Mouse (Mus musculus) embryonic stem cell, embryonic (primary cell): Measurements from ENCODE around the gene Mta3.

Experiments used
- CTCF ChIA-PET, 4 experiments: fragments of 300-600 bp in 2 of 4; fragments of 350-600 bp in 2 of 4; sonication (Branson Sonifier 250); formaldehyde crosslinking; loops; one replicate each; lab custom pipeline; 2022; ENCODE audit warnings: inconsistent platforms in 2 of 4; lab: Charles Lee
- POLR2A ChIA-PET, 4 experiments: fragments of 300-600 bp in 2 of 4; fragments of 350-600 bp in 2 of 4; sonication (Branson Sonifier 250); formaldehyde crosslinking; loops; one replicate each; lab custom pipeline; 2022; ENCODE audit warnings: antibody characterized with exemption in 4 of 4, inconsistent platforms in 1 of 4; lab: Charles Lee

Gene Mta3

GRCm38 (mm10) chr17:83706116-83706593 lies at the start of gene Mta3:
Gene Mta3, plus strand, starts transcription at chr17:83706163.
- CTCF ChIA-PET: no interaction called here
- POLR2A ChIA-PET: interaction anchor here (0.6 to 8.6 kb wide), 39 partner anchors 8 to 102 kb away, joined by 3 to 68 read pairs (median 5); partner anchors contain the start of gene Kcng3 (in 1 of the 4)

- POLR2A ChIA-PET: interaction anchor here in 3 of 4 experiments (0.7 to 4.3 kb wide), 18 partner anchors 9 to 74 kb away, joined by 3 to 43 read pairs (median 4); no protein-coding TSS in a partner anchor
- CTCF ChIA-PET: interaction anchor here in 3 of 4 experiments (0.6 to 1.4 kb wide), 5 partner anchors 9 to 75 kb away, joined by 3 to 6 read pairs (median 4); no protein-coding TSS in a partner anchor
Observed at GRCm38 (mm10) chr17:83657375-83657774, 48.6 kb upstream of the Mta3 start.

DNA sequence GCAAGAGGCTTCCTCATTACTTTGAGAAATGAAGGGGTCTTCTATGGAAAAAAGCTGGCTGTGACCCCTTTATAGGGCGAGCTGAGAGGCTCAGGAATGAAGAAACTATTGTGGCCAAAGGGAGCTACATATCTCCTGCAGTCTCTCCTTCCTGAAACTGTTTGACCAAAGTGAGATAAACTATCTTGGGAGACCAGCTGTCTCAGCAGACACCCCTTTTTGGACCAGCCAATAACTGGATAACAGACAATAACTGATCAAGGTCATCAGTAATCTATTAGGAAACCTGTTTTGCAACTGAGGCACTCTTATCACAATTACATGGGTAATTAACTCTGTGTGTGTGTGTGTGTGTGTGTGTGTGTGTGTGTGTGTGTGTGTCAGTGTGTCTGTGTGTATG lies 47.0 kb upstream of the Mta3 start:
- POLR2A ChIA-PET: interaction anchor here in 3 of 4 experiments (0.6 to 4.3 kb wide), 17 partner anchors 8 to 118 kb away, joined by 3 to 43 read pairs (median 4); no protein-coding TSS in a partner anchor
- CTCF ChIA-PET: interaction anchor here in 1 of 4 experiments (1.4 kb wide), 1 partner anchor 14 kb away, joined by 5 read pairs; no protein-coding TSS in a partner anchor

- CTCF ChIA-PET: interaction anchor here (0.6 to 1.5 kb wide), 9 partner anchors 9 to 457 kb away, joined by 3 to 6 read pairs (median 3); no protein-coding TSS in a partner anchor
- POLR2A ChIA-PET: interaction anchor here (0.5 to 7.4 kb wide), 58 partner anchors 8 to 1969 kb away, joined by 3 to 122 read pairs (median 4); partner anchors contain the start of gene Mta3 (in 1 of the 4)
Observed at GRCm38 (mm10) chr17:83664761-83665160, 41.2 kb upstream of the Mta3 start.

GRCm38 (mm10) chr17:83666597-83667287 lies 39.2 kb upstream of the Mta3 start:
- CTCF ChIA-PET: interaction anchor here (0.6 to 1.5 kb wide), 13 partner anchors 9 to 187 kb away, joined by 3 to 8 read pairs (median 3); no protein-coding TSS in a partner anchor

DNA sequence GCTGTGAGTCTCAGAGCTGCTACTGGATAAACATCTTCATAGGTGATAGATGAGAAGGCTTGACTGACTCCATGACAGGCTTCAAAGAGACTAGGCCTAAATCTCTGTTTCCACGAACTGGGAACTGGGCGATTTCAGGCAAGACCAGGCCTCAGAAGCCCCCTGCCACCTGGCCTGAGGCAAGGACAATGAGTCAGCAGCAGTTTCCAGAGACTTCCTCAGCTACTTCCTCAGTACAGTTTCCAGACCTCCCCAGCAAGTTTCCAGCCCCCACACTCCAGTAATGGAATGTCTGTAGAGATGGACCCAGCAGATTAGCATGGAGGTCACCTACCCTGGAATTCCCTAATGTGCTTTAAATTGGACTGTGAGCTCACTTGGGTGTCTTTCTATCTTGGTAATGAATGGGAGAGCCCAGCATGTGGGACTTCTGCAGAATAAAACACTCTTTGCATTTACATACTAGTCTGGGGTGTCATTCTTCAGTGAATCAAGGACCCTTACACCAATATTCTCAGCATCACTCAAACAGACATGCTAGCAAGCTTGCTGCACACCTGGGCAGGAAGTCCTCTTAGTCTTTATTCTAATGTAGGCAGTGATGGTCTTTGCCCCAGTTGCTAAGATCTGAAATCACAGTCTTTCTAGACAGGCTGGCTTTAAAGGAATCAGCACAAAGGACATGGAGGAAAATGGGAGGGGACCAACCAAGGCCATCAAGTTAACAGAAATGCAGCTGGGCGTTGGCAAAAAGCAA lies 37.9 kb upstream of the Mta3 start:
- ChIA-PET CTCF (interaction anchor here in 3 of 4 experiments (0.6 to 1.3 kb wide), 3 partner anchors 8 to 28 kb away, joined by 3 to 7 read pairs (median 6); no protein-coding TSS in a partner anchor), POLR2A (interaction anchor here (0.6 to 7.4 kb wide), 47 partner anchors 10 to 1656 kb away, joined by 3 to 122 read pairs (median 9); partner anchors contain the start of gene Mta3 (in 1 of the 4))

More at GRCm38 (mm10) chr17:83666597-83667287, 39.2 kb upstream of the Mta3 start:
- POLR2A ChIA-PET: interaction anchor here (0.6 to 7.4 kb wide), 98 partner anchors 9 to 973 kb away, joined by 3 to 122 read pairs (median 5); partner anchors contain the start of gene Mta3 (in 1 of the 4)

DNA sequence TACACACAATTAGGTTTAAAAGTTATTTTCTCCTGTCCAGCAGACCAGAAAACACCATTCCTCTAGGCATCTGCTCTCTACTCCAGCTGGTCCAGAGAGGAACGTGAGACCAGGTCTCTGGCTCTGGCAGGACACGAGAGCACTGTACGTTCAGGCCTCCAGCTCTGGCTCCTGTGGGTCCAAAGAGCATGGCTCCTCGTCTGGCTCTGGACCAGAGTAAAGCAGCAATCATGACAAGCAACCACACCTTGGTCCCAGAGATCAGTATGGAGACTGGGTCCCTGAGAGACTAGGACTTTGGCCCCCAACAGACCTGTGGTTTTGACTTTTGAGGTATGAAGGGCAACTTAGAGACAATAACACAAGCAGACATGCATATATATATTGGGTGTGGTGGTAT lies 33.3 kb upstream of the Mta3 start:
- ChIA-PET POLR2A (interaction anchor here in 1 of 4 experiments (0.8 to 1.3 kb wide), 2 partner anchors 8 to 18 kb away, joined by 3 read pairs; no protein-coding TSS in a partner anchor), CTCF (no interaction called here)

GRCm38 (mm10) chr17:83677370-83677769 lies 28.6 kb upstream of the Mta3 start:
- CTCF ChIA-PET: interaction anchor here in 1 of 4 experiments (0.6 kb wide), 1 partner anchor 506 kb away, joined by 4 read pairs; no protein-coding TSS in a partner anchor
- POLR2A ChIA-PET: interaction anchor here in 3 of 4 experiments (0.6 to 6.9 kb wide), 13 partner anchors 9 to 151 kb away, joined by 3 to 59 read pairs (median 4); no protein-coding TSS in a partner anchor

DNA sequence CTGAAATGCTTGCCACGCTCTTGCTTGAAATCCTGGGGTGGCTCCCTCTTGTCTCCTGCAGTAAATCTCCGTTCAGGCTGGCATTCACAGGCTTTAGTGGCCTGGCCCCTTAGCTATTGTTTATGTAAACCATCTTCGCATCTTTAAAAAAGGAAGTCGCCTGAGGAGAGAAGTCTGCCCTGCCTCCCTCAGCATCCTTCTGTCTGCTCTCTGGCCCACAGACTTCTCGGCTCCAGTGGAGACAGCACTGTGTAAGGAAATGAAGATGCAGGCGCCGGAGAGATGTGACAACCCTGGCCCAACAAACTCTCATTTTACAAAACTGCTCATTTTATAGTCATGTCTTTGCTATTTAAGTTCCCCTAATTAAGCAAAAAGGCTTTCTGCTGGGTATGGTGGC lies 24.0 kb upstream of the Mta3 start:
- POLR2A ChIA-PET: interaction anchor here in 3 of 4 experiments (0.5 to 6.1 kb wide), 4 partner anchors 11 to 223 kb away, joined by 3 to 51 read pairs (median 3); no protein-coding TSS in a partner anchor
- CTCF ChIA-PET: no interaction called here

DNA sequence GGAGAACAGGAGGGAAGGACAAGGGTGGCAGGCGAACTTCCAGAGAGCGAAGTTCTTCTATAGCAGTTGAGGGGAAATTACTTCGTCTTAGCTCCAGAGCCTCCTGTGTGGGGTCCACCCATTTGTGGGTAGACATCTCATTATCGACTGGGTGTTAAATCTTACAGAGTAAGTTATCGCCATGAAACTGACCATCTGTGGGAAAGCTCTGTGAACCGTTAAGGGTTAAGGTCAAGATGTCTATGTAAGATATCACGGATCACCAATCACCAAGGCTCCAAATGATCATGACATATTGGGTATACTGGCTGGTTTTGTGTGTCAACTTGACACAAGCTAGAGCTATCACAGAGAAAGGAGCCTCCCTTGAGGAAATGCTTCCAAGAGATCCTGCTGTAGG lies 21.5 kb upstream of the Mta3 start:
- ChIA-PET CTCF (interaction anchor here in 1 of 4 experiments (0.6 kb wide), 1 partner anchor 498 kb away, joined by 4 read pairs; no protein-coding TSS in a partner anchor), POLR2A (interaction anchor here in 1 of 4 experiments (1.6 kb wide), 1 partner anchor 10 kb away, joined by 5 read pairs; no protein-coding TSS in a partner anchor)

GRCm38 (mm10) chr17:83690418-83690817 lies 15.5 kb upstream of the Mta3 start:
- ChIA-PET POLR2A (interaction anchor here in 3 of 4 experiments (0.9 to 6.7 kb wide), 21 partner anchors 9 to 45 kb away, joined by 3 to 75 read pairs (median 4); partner anchors contain the start of gene Mta3 (in 1 of the 3)), CTCF (interaction anchor here in 1 of 4 experiments (0.5 kb wide), 1 partner anchor 15 kb away, joined by 4 read pairs; no protein-coding TSS in a partner anchor)

- POLR2A ChIA-PET: interaction anchor here in 2 of 4 experiments (0.9 to 6.7 kb wide), 9 partner anchors 8 to 58 kb away, joined by 3 to 75 read pairs (median 3); no protein-coding TSS in a partner anchor
- CTCF ChIA-PET: no interaction called here
Observed at GRCm38 (mm10) chr17:83691379-83691778, 14.6 kb upstream of the Mta3 start.

- POLR2A ChIA-PET: interaction anchor here in 3 of 4 experiments (0.7 to 6.7 kb wide), 26 partner anchors 9 to 167 kb away, joined by 3 to 75 read pairs (median 4); no protein-coding TSS in a partner anchor
- CTCF ChIA-PET: interaction anchor here in 2 of 4 experiments (0.6 to 1.0 kb wide), 3 partner anchors 31 to 864 kb away, joined by 3 read pairs; no protein-coding TSS in a partner anchor
Observed at GRCm38 (mm10) chr17:83693941-83694340, 12.0 kb upstream of the Mta3 start.

DNA sequence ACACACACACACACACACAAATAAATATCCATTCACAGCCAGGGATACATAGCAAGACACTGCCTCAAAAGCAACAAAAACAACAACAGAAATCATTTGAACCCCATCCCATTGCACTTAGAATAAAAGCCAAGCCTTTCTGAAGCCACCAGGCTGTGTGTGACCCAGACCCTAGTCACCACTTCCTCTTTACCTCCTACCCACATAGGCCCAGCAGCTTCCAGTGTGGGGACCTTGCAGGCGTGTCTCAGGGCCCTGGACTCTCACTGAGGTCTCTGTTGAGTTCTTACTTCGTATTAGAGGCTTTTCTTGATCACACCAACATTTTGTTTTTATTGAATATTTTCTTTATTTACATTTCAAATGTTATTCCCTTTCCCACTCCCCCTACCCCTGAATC lies 10.2 kb upstream of the Mta3 start:
- ChIA-PET CTCF (interaction anchor here in 2 of 4 experiments (0.6 kb wide), 2 partner anchors 48 to 90 kb away, joined by 3 to 4 read pairs; no protein-coding TSS in a partner anchor), POLR2A (interaction anchor here in 2 of 4 experiments (1.5 to 6.7 kb wide), 3 partner anchors 11 to 54 kb away, joined by 4 to 75 read pairs (median 12); no protein-coding TSS in a partner anchor)

DNA sequence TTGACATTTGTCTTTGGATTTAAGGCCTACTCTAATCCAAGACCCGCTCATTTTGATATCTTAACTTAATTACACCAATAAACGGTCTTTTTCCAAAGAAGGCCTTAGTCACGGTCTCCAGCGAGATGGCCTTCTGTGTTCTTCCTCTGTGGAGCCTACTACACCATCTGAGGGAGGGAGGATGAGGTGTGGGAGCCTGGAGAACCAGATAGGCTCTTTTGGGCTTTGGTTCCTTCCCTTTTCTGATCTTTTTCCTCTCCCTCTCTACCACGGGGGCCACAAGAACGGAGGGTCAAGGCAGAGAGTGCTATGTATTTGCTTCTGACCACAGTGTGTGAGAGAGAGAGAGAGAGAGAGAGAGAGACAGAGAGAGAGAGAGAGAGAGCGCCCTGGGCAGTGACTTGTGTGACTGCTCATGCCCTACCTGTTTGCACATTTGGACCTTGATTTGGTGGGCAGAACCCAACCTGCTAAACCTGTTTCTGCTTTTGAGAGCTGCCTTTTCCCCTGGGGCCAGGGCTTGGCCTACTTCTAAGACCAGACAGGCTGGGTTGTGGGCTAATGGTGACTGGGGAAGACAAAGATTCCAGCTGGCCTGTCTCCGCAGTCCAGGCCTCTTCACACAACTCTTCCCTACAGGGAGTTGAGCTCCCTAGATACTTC lies 6.8 kb upstream of the Mta3 start:
- ChIA-PET CTCF (interaction anchor here in 2 of 4 experiments (0.5 to 0.6 kb wide), 2 partner anchors 49 to 204 kb away, joined by 3 read pairs; no protein-coding TSS in a partner anchor), POLR2A (interaction anchor here in 3 of 4 experiments (0.6 to 2.4 kb wide), 36 partner anchors 8 to 1490 kb away, joined by 3 to 31 read pairs (median 4); no protein-coding TSS in a partner anchor)

DNA sequence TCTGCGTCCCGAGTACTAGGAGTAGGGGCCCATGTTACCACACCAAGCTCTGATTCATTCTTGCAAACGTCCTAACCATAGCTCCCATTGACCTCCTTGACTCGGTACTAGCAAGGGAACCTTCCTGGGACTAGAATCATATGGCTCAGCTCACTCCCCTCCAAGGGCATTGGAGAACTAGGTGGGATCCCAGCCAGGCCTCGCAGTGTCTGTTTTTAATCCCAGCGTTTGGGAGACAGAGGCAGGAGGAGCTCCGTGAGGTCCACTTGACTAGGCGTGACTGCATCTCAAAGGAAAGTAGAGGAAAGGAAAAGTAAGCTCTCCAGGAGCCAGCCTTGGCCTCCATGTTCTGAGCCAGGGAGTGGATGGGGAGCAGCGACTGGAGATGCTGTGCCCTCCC lies 5.8 kb upstream of the Mta3 start:
- POLR2A ChIA-PET: interaction anchor here in 3 of 4 experiments (0.5 to 2.4 kb wide), 46 partner anchors 8 to 661 kb away, joined by 3 to 31 read pairs (median 4); no protein-coding TSS in a partner anchor

More for the DNA sequence above, 5.8 kb upstream of the Mta3 start:
- CTCF ChIA-PET: interaction anchor here in 3 of 4 experiments (0.5 to 1.2 kb wide), 4 partner anchors 55 to 203 kb away, joined by 3 read pairs; no protein-coding TSS in a partner anchor
